23 mouse cellular contexts compared by ENCODE assay signal in the genomic region with DNA sequence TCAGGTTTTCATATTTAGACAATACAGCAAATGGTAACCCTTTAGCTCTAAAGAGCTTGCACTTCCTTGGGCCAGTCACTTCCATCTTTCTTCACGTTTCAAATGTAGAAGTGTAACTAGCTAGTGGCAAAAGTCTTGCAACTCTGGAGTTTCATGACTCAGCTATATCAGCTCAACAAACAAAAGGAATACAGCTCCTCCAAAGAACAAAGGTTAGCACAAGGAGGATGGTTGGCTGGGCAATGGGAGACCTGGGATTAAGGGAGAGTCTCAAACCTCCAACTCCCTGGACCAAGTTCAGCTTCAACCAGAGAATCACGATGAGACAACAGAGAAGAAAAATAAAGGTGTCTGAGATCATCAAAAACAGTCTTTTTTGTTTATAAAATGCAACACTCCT.
DNase-seq lines count a peak whose midpoint lies in the region; ATAC-seq and TF ChIP-seq lines count a peak whose summit lies in the region.
"Had no signal": no experiment of that assay in that cellular context is flagged by ENCODE, and none has a peak within 500 bp of the region (broad histone marks: within the 10 kb centered on the region; RNA-seq: fewer than 3 reads in every experiment).

No protein-coding gene starts in this region.

- no peak overlapping the region for H3K4me3 ChIP-seq in CH12.LX (replicated peaks in 1 of 3; ENCODE audit: low read depth in 2 of 3, low read length in 2 of 3, poor library complexity in 1 of 3)
- H3K4me3 ChIP-seq in intestine, embryonic 16.5 days (ENCODE audit: low read length) = no peak overlapping the region
- H3K4me3 ChIP-seq: gastrocnemius, adult 2 months; hindbrain, embryonic 13.5 days; left cerebral cortex, adult 2 months; limb, embryonic 10.5 days had no signal

- H3K27me3 ChIP-seq in CH12.LX (replicated peaks) = no peaks in the 10 kb centered on the region
- no peaks in the 10 kb centered on the region for H3K27me3 ChIP-seq in intestine, embryonic 16.5 days (replicated peaks; ENCODE audit: control insufficient read depth, insufficient read depth, low read length)
- H3K27me3 ChIP-seq: hindbrain, embryonic 13.5 days had no signal

- H3K36me3 ChIP-seq in CH12.LX (replicated peaks in 1 of 2; ENCODE audit: control insufficient read depth in 1 of 2, insufficient read depth in 1 of 2, low read length in 1 of 2) = no peaks in the 10 kb centered on the region
- no peaks in the 10 kb centered on the region for H3K36me3 ChIP-seq in intestine, embryonic 16.5 days (ENCODE audit: control insufficient read depth, insufficient read depth, low read length)
- H3K36me3 ChIP-seq: G1E; hindbrain, embryonic 13.5 days; limb, embryonic 10.5 days had no signal

- H3K9ac ChIP-seq in CH12.LX (ENCODE audit: insufficient read depth, low read depth) = no peak overlapping the region
- no peak overlapping the region for H3K9ac ChIP-seq in intestine, embryonic 16.5 days (ENCODE audit: low read depth, low read length)
- H3K9ac ChIP-seq: hindbrain, embryonic 13.5 days had no signal

- H3K4me1 ChIP-seq in CH12.LX (ENCODE audit: control insufficient read depth in 1 of 2, insufficient read depth in 2 of 2) = no peaks in the 10 kb centered on the region
- H3K4me1 ChIP-seq in intestine, embryonic 16.5 days (ENCODE audit: control insufficient read depth, insufficient read depth, low read length) = peaks cover 18% of the 10 kb centered on the region

- ATAC-seq in intestine, embryonic 16.5 days = 0 out of 2 replicates have a peak, but pooled peaks have one; percentile 36

- no peak for TF ChIP-seq CTCF in CH12.LX (conservative IDR thresholded peaks at IDR 0.05 in 1 of 2, IDR thresholded peaks at IDR 0.05 in 1 of 2; ENCODE audit: low read depth in 2 of 2, low read length in 2 of 2)

- TF ChIP-seq RAD21 in CH12.LX (IDR thresholded peaks at IDR 0.05; ENCODE audit: low read depth, low read length) = no peak

- TF ChIP-seq EP300 in CH12.LX (IDR thresholded peaks at IDR 0.05; ENCODE audit: low read length) = no peak

- peak; percentile 16 for DNase-seq in embryo, embryonic 10.5 days (ENCODE audit: low spot score)
- DNase-seq in embryo, embryonic 9.5 days (ENCODE audit: extremely low spot score) = no peak
- DNase-seq in kidney, adult 9 months = peak; percentile 50
- no peak for DNase-seq in kidney, postnatal 14 days
- no peak for DNase-seq in CH12.LX (ENCODE audit: extremely low read depth)
- DNase-seq in right cerebral cortex, adult 2 months (ENCODE audit: low spot score in 2 of 2) = no peak
- no peak for DNase-seq in thymus, postnatal 25 days
- DNase-seq: adrenal gland, postnatal 25 days; cerebellum, adult 11-12 months; cerebellum, postnatal 14 days; gastrocnemius, adult 2 months; heart, postnatal 10 days; kidney, postnatal 10 days; layer of hippocampus, adult 9-11 months; lung, adult 2 months; right cerebral cortex, postnatal 25 days had no signal

- TF ChIP-seq POLR2A in CH12.LX (IDR thresholded peaks at IDR 0.05; ENCODE audit: low read depth, low read length) = no peak

- 36% methylated on average over 2 of the region's 2 CpGs for WGBS in intestine, embryonic 16.5 days

- H3K9me3 ChIP-seq in CH12.LX (replicated peaks; ENCODE audit: low read length) = no peaks in the 10 kb centered on the region
- H3K9me3 ChIP-seq in intestine, embryonic 16.5 days (ENCODE audit: control insufficient read depth, low read length) = no peaks in the 10 kb centered on the region
- H3K9me3 ChIP-seq: G1E; hindbrain, embryonic 13.5 days; limb, embryonic 10.5 days had no signal

- in situ Hi-C loops in CH12.LX (cut with MboI; ENCODE audit: low pct_ligation_motif_present, low pct_unique_long_range_greater_than_20kb, low sequenced_read_pairs) = no loop called here

- H3K27ac ChIP-seq in CH12.LX (ENCODE audit: insufficient read depth, low read depth) = no peak overlapping the region
- H3K27ac ChIP-seq in intestine, embryonic 16.5 days (ENCODE audit: low read length) = no peak overlapping the region
- H3K27ac ChIP-seq: gastrocnemius, adult 2 months; hindbrain, embryonic 13.5 days; left cerebral cortex, adult 2 months; limb, embryonic 10.5 days had no signal

- dilution Hi-C loops in CH12.LX (cut with MboI; ENCODE audit: extremely low pct_ligation_motif_present, extremely low pct_unique_long_range_greater_than_20kb, low sequenced_read_pairs) = no loop called here

- H3K79me2 ChIP-seq in CH12.LX (replicated peaks; ENCODE audit: control insufficient read depth, extremely low read depth, insufficient read depth, poor library complexity, severe bottlenecking) = no peaks in the 10 kb centered on the region

- no peak overlapping the region for H3K4me2 ChIP-seq in CH12.LX (ENCODE audit: insufficient read depth, low read depth, poor library complexity, severe bottlenecking)
- H3K4me2 ChIP-seq in intestine, embryonic 16.5 days (ENCODE audit: low read depth, low read length) = no peak overlapping the region
- H3K4me2 ChIP-seq: heart, embryonic 11.5 days; hindbrain, embryonic 13.5 days; liver, embryonic 11.5 days had no signal

TF ChIP-seq in CH12.LX, 34 proteins besides CTCF, POLR2A, EP300 and RAD21:
- no peak for TF ChIP-seq MYC (IDR thresholded peaks at IDR 0.05; ENCODE audit: low read depth, low read length)
- TF ChIP-seq BHLHE40 (IDR thresholded peaks at IDR 0.05; ENCODE audit: low read depth, low read length) = no peak
- no peak for TF ChIP-seq RCOR1 (conservative IDR thresholded peaks at IDR 0.05; ENCODE audit: low read depth, low read length)
- TF ChIP-seq MAFK (IDR thresholded peaks at IDR 0.05; ENCODE audit: insufficient replicate concordance, low read length) = 0 out of 2 replicates have a peak, but pooled peaks have one; percentile 13
- TF ChIP-seq CHD1 (IDR thresholded peaks at IDR 0.05; ENCODE audit: low read depth, low read length) = no peak
- TF ChIP-seq USF1 (IDR thresholded peaks at IDR 0.05; ENCODE audit: low read depth, low read length) = no peak
- TF ChIP-seq PAX5 (IDR thresholded peaks at IDR 0.05; ENCODE audit: low read length) = no peak
- TF ChIP-seq POLR2AphosphoS2 (IDR thresholded peaks at IDR 0.05; ENCODE audit: low read depth, low read length) = no peak

Comparison
In these comparisons a context has a peak if more than half of its experiments do, and no peak if none do; other contexts are left out.
1. DNase-seq: peak in embryo, embryonic 10.5 days (single experiment) and kidney, adult 9 months (single experiment); none in embryo, embryonic 9.5 days (single experiment), kidney, postnatal 14 days (single experiment), CH12.LX (single experiment), right cerebral cortex, adult 2 months (0 of 2) and thymus, postnatal 25 days (single experiment).